Mouse (Mus musculus): ENCODE results near the gene Fen1. TPM values are rescaled to one million over a fixed set of nuclear protein-coding genes. Genes with fewer than 3 reads are reported as not detected.
"Not testable (repeated sequence)": the region's sequence is repeated elsewhere in the genome, so short reads cannot be mapped to it uniquely, and the experiment has no call there.

Gene Fen1
- polyA plus RNA-seq, 1 experiment from 2014 or later = 188 TPM

DNA sequence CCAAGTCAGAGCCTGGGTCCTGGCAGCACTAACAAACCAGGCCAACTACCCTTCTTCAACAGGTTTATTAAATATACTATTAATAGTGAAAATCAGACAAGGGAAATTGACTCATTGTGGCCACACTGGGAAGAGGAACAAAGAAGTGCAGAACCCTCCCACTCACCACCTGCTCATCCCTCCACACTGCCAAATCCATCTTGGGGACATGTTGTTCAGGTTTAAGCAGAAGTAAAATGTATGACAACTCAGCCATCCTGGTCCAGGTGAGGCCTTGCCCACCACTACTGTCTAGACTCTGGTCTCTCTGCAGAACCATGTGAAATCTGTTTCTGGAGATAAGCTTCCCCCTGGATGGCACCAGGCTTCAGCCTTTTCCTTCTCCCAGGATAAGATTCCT is 32.1 kb downstream of the Fen1 start:
- Histone ChIP-seq H3K27me3 (ENCODE audit: low read depth, poor library complexity, severe bottlenecking) (no peaks in the 10 kb centered on the region), H3K4me1 (no peaks in the 10 kb centered on the region), H3K9me3 (replicated peaks) (no peaks in the 10 kb centered on the region), H3K4me3 (no peak overlapping the region), H3K27ac (no peak overlapping the region), H3K36me3 (no peaks in the 10 kb centered on the region)
- no peak for DNase-seq (ENCODE audit: low spot score)

DNA sequence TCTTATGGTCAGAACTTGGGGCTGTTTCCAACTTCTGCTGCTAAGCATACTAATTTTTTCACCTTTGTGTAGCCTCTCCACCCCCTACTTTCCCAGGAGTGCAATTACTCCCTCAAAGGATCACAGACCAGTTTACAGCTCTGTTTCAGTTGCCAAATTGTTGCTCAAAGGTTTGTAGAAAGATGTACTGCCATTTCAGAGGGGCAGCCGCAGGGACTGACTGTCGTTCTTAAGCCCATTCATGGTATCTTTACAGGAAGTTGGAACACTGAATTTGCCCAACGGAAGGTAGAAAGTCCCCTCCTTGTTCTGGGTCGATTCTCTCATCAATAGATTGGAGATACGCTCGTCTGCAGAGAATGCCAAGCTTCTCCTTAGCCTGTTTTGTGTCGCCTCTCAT is 32.6 kb downstream of the Fen1 start:
- WGBS = 84% methylated on average over 7 of the region's 7 CpGs
- H3K27ac ChIP-seq = no peak overlapping the region

GRCm38 (mm10) chr19:10170466-10170865 is 33.5 kb downstream of the Fen1 start:
- Histone ChIP-seq H3K36me3 (no peaks in the 10 kb centered on the region), H3K27ac (no peak overlapping the region), H3K4me1 (no peaks in the 10 kb centered on the region), H3K4me3 (no peak overlapping the region), H3K27me3 (ENCODE audit: low read depth, poor library complexity, severe bottlenecking) (no peaks in the 10 kb centered on the region), H3K9me3 (replicated peaks) (no peaks in the 10 kb centered on the region)
- DNase-seq (ENCODE audit: low spot score) = no peak
- WGBS = 53% methylated on average over 1 of the region's 1 CpGs

More for the DNA sequence above, 32.6 kb downstream of the Fen1 start:
- DNase-seq (ENCODE audit: low spot score) = no peak
- no peaks in the 10 kb centered on the region for H3K36me3 ChIP-seq
- H3K4me3 ChIP-seq = no peak overlapping the region
- H3K4me1 ChIP-seq = no peaks in the 10 kb centered on the region
- no peaks in the 10 kb centered on the region for H3K9me3 ChIP-seq (replicated peaks)
- H3K27me3 ChIP-seq (ENCODE audit: low read depth, poor library complexity, severe bottlenecking) = no peaks in the 10 kb centered on the region

DNA sequence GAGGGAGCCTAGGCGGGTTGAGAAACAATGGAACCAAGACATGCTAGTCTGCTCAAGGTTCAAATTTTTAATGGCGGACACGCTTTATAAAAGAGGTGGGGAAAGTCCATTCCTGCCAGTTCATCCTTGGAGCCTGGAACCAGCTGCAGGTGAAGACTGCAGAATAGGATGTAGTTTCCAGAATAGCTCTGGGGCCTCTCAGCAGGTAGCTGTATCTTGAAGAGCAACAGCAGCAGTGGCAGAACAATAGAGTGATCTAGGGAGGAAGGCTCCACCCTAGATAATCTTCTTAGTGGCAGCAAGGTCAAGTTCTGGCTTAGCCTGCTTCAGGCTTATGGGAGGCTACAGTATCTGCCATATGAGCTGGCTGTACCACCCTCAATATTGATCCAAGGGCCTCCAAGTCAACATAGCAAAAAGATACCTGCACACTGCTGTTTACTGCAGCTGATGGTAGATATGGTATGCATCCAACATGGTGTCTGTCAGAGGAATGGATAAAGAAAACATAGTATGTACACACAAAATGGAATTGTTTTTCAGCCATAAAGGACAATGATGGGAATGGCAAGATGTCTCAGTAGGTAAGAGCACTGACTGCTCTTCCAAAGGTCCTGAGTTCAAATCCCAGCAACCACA is 34.2 kb downstream of the Fen1 start:
- not testable (repeated sequence) for H3K4me1 ChIP-seq; H3K9me3 ChIP-seq (replicated peaks); H3K27me3 ChIP-seq (ENCODE audit: low read depth, poor library complexity, severe bottlenecking); H3K36me3 ChIP-seq; H3K4me3 ChIP-seq; H3K27ac ChIP-seq
- DNase-seq (ENCODE audit: low spot score) = peak; percentile 10
- 90% methylated on average over 3 of the region's 3 CpGs for WGBS

DNA sequence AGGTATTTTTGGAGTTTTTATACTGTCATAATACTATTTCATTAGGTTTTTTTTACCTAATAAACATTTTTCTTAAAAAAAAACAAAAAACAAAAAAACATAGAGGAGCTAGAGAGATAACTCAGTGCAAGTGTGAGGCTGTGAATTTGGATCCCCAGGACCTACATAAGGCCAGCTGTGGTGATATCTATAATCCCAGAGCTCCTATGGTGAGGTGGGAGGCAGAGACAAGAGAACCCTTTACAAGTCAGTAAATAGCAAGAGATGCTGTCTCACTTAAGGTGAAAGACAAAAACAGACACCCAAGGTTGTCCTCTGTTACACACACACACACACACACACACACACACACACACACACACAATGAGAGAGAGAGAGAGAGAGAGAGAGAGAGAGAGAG is 34.8 kb downstream of the Fen1 start:
- Histone ChIP-seq H3K4me3 (no peak overlapping the region), H3K36me3 (no peaks in the 10 kb centered on the region), H3K9me3 (replicated peaks) (no peaks in the 10 kb centered on the region), H3K27ac (no peak overlapping the region), H3K4me1 (no peaks in the 10 kb centered on the region), H3K27me3 (ENCODE audit: low read depth, poor library complexity, severe bottlenecking) (no peaks in the 10 kb centered on the region)
- no peak for DNase-seq (ENCODE audit: low spot score)

DNA sequence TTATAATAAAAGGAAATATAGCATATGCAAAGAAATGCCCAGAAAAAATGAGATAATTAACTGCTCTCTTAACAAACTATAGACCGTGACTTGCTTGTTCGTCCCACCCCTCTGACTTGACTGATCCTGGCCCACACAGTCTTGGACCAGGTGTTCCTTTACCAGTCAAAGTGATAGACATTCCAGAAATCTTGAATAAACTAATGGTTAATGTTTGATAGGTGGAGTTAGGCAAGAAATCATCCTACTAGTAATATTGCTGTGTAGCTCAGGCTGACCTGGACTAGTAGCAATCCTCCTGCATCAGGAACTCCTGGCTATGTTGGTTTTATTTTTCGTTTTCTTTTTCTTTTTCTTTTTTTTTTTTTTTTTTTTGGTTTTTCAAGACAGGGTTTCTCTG is 35.5 kb downstream of the Fen1 start:
- 86% methylated on average over 3 of the region's 3 CpGs for WGBS
- Histone ChIP-seq H3K9me3 (replicated peaks) (no peaks in the 10 kb centered on the region), H3K4me3 (no peak overlapping the region), H3K36me3 (no peaks in the 10 kb centered on the region), H3K4me1 (no peaks in the 10 kb centered on the region), H3K27ac (no peak overlapping the region), H3K27me3 (ENCODE audit: low read depth, poor library complexity, severe bottlenecking) (no peaks in the 10 kb centered on the region)
- DNase-seq (ENCODE audit: low spot score) = peak; percentile 6

DNA sequence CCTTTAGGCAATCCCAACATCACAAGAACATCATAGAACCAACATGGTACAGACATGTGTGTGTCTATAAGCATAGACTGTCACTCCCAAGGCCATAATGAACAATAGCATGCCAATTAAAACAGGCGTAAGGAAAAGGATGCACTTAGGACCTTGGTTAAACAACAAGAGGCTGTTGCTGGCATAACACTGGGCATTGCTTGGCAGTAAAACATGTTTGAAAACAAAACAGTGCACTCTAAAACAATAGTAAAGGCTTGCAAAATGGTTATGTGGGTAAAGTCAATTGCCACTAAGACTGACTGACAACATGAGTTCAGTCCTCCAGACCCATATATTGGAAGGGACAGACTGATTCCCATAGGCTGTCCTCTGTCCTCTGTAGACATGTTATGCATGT is 36.0 kb downstream of the Fen1 start:
- Histone ChIP-seq H3K27me3 (ENCODE audit: low read depth, poor library complexity, severe bottlenecking) (no peaks in the 10 kb centered on the region), H3K4me3 (no peak overlapping the region), H3K27ac (no peak overlapping the region), H3K4me1 (no peaks in the 10 kb centered on the region), H3K9me3 (replicated peaks) (no peaks in the 10 kb centered on the region), H3K36me3 (no peaks in the 10 kb centered on the region)
- no peak for DNase-seq (ENCODE audit: low spot score)
- 91% methylated on average over 1 of the region's 1 CpGs for WGBS

DNA sequence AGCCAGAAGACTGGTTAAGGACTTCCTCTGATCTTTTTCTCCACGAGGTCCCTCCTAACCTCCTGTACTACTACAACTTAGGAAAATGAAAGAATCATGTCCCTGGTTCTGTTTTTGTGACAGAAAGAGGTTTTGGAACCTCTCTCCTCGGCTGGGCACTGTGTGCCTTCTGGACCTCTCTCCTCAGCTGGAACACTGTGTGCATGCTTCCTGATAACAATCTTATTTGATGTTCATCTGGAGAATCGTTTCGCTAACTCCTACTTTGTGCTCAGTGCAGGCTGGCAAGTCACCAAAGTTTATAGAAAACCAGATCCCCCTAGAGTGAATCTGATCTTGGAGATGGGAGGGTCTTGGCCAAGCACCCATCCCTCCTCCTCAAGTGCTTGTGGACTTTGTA is 36.9 kb downstream of the Fen1 start:
- Histone ChIP-seq H3K9me3 (replicated peaks) (no peaks in the 10 kb centered on the region), H3K36me3 (no peaks in the 10 kb centered on the region), H3K4me3 (no peak overlapping the region), H3K4me1 (no peaks in the 10 kb centered on the region), H3K27me3 (ENCODE audit: low read depth, poor library complexity, severe bottlenecking) (no peaks in the 10 kb centered on the region), H3K27ac (no peak overlapping the region)
- WGBS = 85% methylated on average over 4 of the region's 4 CpGs
- DNase-seq (ENCODE audit: low spot score) = peak; percentile 6

GRCm38 (mm10) chr19:10165928-10166327 is 38.0 kb downstream of the Fen1 start:
- not testable (repeated sequence) for H3K9me3 ChIP-seq (replicated peaks); H3K4me3 ChIP-seq; H3K4me1 ChIP-seq; H3K36me3 ChIP-seq; H3K27ac ChIP-seq; H3K27me3 ChIP-seq (ENCODE audit: low read depth, poor library complexity, severe bottlenecking)
- DNase-seq (ENCODE audit: low spot score) = peak; percentile 7
- WGBS = 80% methylated on average over 4 of the region's 4 CpGs

GRCm38 (mm10) chr19:10163896-10164295 is 40.1 kb downstream of the Fen1 start:
- Histone ChIP-seq H3K27ac (no peak overlapping the region), H3K4me1 (no peaks in the 10 kb centered on the region), H3K36me3 (no peaks in the 10 kb centered on the region), H3K4me3 (no peak overlapping the region), H3K27me3 (ENCODE audit: low read depth, poor library complexity, severe bottlenecking) (no peaks in the 10 kb centered on the region), H3K9me3 (replicated peaks) (no peaks in the 10 kb centered on the region)
- peak; percentile 4 for DNase-seq (ENCODE audit: low spot score)
- 92% methylated on average over 3 of the region's 3 CpGs for WGBS

DNA sequence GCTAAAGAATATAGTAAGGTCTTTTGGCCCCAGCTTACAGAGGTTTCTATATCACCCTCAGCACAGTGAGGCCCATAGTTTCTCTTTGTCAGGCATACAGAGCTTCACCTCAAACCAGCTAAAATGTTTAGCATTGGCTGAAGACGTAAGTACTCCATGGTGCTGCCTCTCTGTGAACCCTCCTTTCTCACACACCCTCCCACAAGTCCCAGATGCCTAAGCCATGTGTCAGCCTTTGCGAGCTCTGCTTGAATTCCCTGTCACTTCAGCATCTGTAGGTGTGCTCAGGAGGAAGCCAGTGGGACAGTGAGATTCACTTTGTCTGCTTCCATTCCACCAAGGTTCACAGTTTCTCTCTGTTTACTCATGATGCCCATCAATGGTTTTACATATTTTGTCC is 46.2 kb downstream of the Fen1 start:
- Histone ChIP-seq H3K27ac (no peak overlapping the region), H3K27me3 (ENCODE audit: low read depth, poor library complexity, severe bottlenecking) (no peaks in the 10 kb centered on the region), H3K36me3 (no peaks in the 10 kb centered on the region), H3K4me1 (no peaks in the 10 kb centered on the region), H3K9me3 (replicated peaks) (no peaks in the 10 kb centered on the region), H3K4me3 (no peak overlapping the region)
- 64% methylated on average over 2 of the region's 2 CpGs for WGBS
- DNase-seq (ENCODE audit: low spot score) = no peak

GRCm38 (mm10) chr19:10149189-10149588 is 54.8 kb downstream of the Fen1 start:
- Histone ChIP-seq H3K36me3 (no peaks in the 10 kb centered on the region), H3K27ac (no peak overlapping the region), H3K27me3 (ENCODE audit: low read depth, poor library complexity, severe bottlenecking) (no peaks in the 10 kb centered on the region), H3K9me3 (replicated peaks) (no peaks in the 10 kb centered on the region), H3K4me3 (no peak overlapping the region), H3K4me1 (0 out of 2 replicates have a peak, but pooled peaks cover 3% of the 10 kb centered on the region)
- DNase-seq (ENCODE audit: low spot score) = no peak
- WGBS = 55% methylated on average over 3 of the region's 3 CpGs
